Comparison of ENCODE assay signal across 10 mouse cellular contexts in the genomic region with DNA sequence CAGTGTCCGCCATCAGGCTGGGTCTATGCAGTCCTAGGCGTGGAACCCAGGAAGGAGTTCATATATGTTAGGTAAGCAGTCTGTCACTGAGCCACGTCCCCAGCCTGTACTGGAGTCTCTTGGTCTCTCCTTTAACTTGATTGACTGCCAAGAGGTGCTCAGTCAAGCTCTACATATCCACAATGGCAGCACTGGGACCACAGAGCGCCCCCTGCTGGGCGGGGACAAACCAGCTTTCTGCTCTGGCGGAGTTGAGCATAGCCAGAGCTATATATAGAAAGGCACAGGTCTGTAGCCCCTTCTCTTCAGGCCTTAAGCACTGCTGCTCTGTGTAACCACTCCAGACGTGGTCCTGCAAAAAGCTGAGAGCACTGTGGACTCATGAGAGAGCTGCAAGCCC. TPM values are rescaled to one million over a fixed set of nuclear protein-coding genes. Genes with fewer than 3 reads are reported as not detected.
DNase-seq lines count a peak whose midpoint lies in the region; ATAC-seq and TF ChIP-seq lines count a peak whose summit lies in the region.
"Had no signal": no experiment of that assay in that cellular context is flagged by ENCODE, and none has a peak within 500 bp of the region (broad histone marks: within the 10 kb centered on the region; RNA-seq: fewer than 3 reads in every experiment).

No protein-coding gene starts in this region.

- 49% methylated on average over 7 of the region's 7 CpGs for WGBS in forebrain, embryonic 10.5 days
- WGBS in forebrain, embryonic 14.5 days = 44% methylated on average over 7 of the region's 7 CpGs
- 53% methylated on average over 7 of the region's 7 CpGs for WGBS in neural tube, embryonic 15.5 days
- 50% methylated on average over 7 of the region's 7 CpGs for WGBS in embryonic facial prominence, embryonic 10.5 days
- 43% methylated on average over 7 of the region's 7 CpGs for WGBS in lung, embryonic 14.5 days

- peak; percentile 68 for TF ChIP-seq CTCF in lung, embryonic 14.5 days (IDR thresholded peaks at IDR 0.05; ENCODE audit: low read depth)

- peaks cover 25% of the 10 kb centered on the region for H3K27me3 ChIP-seq in forebrain, embryonic 10.5 days (ENCODE audit: poor library complexity, severe bottlenecking)
- H3K27me3 ChIP-seq in forebrain, embryonic 14.5 days (replicated peaks; ENCODE audit: control insufficient read depth, insufficient read depth, low read length) = no peaks in the 10 kb centered on the region
- no peaks in the 10 kb centered on the region for H3K27me3 ChIP-seq in neural tube, embryonic 15.5 days (replicated peaks)
- peaks cover 25% of the 10 kb centered on the region for H3K27me3 ChIP-seq in embryonic facial prominence, embryonic 10.5 days (replicated peaks; ENCODE audit: low read depth, poor library complexity, severe bottlenecking)
- H3K27me3 ChIP-seq in lung, embryonic 14.5 days (ENCODE audit: insufficient read depth, low read length) = 0 out of 2 replicates have a peak, but pooled peaks cover 2% of the 10 kb centered on the region
- H3K27me3 ChIP-seq: Patski had no signal

- H3K4me1 ChIP-seq in forebrain, embryonic 10.5 days = peaks cover 39% of the 10 kb centered on the region
- peaks cover 24% of the 10 kb centered on the region for H3K4me1 ChIP-seq in forebrain, embryonic 14.5 days (ENCODE audit: control insufficient read depth, insufficient read depth, low read length)
- peaks cover 26% of the 10 kb centered on the region for H3K4me1 ChIP-seq in neural tube, embryonic 15.5 days
- H3K4me1 ChIP-seq in embryonic facial prominence, embryonic 10.5 days = peaks cover 35% of the 10 kb centered on the region
- peaks cover 9% of the 10 kb centered on the region; the same call in 1 of the 2 replicates for H3K4me1 ChIP-seq in lung, embryonic 14.5 days (ENCODE audit: insufficient read depth)

- no peaks in the 10 kb centered on the region for H3K36me3 ChIP-seq in forebrain, embryonic 10.5 days (replicated peaks)
- H3K36me3 ChIP-seq in forebrain, embryonic 14.5 days (ENCODE audit: control insufficient read depth, insufficient read depth, low read length) = no peaks in the 10 kb centered on the region
- H3K36me3 ChIP-seq in neural tube, embryonic 15.5 days = no peaks in the 10 kb centered on the region
- no peaks in the 10 kb centered on the region for H3K36me3 ChIP-seq in embryonic facial prominence, embryonic 10.5 days (replicated peaks)
- no peaks in the 10 kb centered on the region for H3K36me3 ChIP-seq in lung, embryonic 14.5 days (ENCODE audit: insufficient read depth)
- H3K36me3 ChIP-seq: heart, embryonic 13.5 days had no signal

- no peak for ATAC-seq in forebrain, embryonic 14.5 days
- no peak for ATAC-seq in neural tube, embryonic 15.5 days (ENCODE audit: low FRiP score)
- no peak for ATAC-seq in lung, embryonic 14.5 days (ENCODE audit: insufficient read depth)
- ATAC-seq: Patski had no signal

- no peak overlapping the region for H3K4me3 ChIP-seq in forebrain, embryonic 10.5 days
- H3K4me3 ChIP-seq in forebrain, embryonic 14.5 days (ENCODE audit: low read depth, low read length) = no peak overlapping the region
- no peak overlapping the region for H3K4me3 ChIP-seq in neural tube, embryonic 15.5 days (replicated peaks)
- no peak overlapping the region for H3K4me3 ChIP-seq in embryonic facial prominence, embryonic 10.5 days
- H3K4me3 ChIP-seq in lung, embryonic 14.5 days (ENCODE audit: low read depth, low read length) = no peak overlapping the region
- H3K4me3 ChIP-seq: heart, embryonic 13.5 days had no signal

- H3K9me3 ChIP-seq in forebrain, embryonic 10.5 days = no peaks in the 10 kb centered on the region
- H3K9me3 ChIP-seq in forebrain, embryonic 14.5 days (replicated peaks; ENCODE audit: control insufficient read depth, low read length) = no peaks in the 10 kb centered on the region
- H3K9me3 ChIP-seq in neural tube, embryonic 15.5 days (replicated peaks) = no peaks in the 10 kb centered on the region
- H3K9me3 ChIP-seq in embryonic facial prominence, embryonic 10.5 days = no peaks in the 10 kb centered on the region
- no peaks in the 10 kb centered on the region for H3K9me3 ChIP-seq in lung, embryonic 14.5 days (ENCODE audit: low read depth, low read length)
- H3K9me3 ChIP-seq: heart, embryonic 13.5 days had no signal

- H3K9ac ChIP-seq in forebrain, embryonic 14.5 days (ENCODE audit: low read length) = no peak overlapping the region
- no peak overlapping the region for H3K9ac ChIP-seq in neural tube, embryonic 15.5 days (replicated peaks)
- no peak overlapping the region for H3K9ac ChIP-seq in lung, embryonic 14.5 days

- 0 out of 2 replicates have a peak overlapping the region, but pooled peaks have one; percentile 27 for H3K27ac ChIP-seq in forebrain, embryonic 10.5 days
- H3K27ac ChIP-seq in forebrain, embryonic 14.5 days (ENCODE audit: low read depth, low read length) = no peak overlapping the region
- H3K27ac ChIP-seq in neural tube, embryonic 15.5 days (replicated peaks) = no peak overlapping the region
- 0 out of 2 replicates have a peak overlapping the region, but pooled peaks have one; percentile 72 for H3K27ac ChIP-seq in embryonic facial prominence, embryonic 10.5 days (replicated peaks)
- no peak overlapping the region for H3K27ac ChIP-seq in lung, embryonic 14.5 days (ENCODE audit: low read depth)
- H3K27ac ChIP-seq: heart, embryonic 13.5 days had no signal

- peak; percentile 44 for DNase-seq in forebrain, embryonic 10.5 days (ENCODE audit: extremely low spot score, low spot score)
- no peak for DNase-seq in forebrain, embryonic 14.5 days (ENCODE audit: low spot score)
- DNase-seq in neural tube, embryonic 10.5 days (ENCODE audit: extremely low spot score, low spot score) = peak; percentile 58
- DNase-seq in embryonic facial prominence, embryonic 10.5 days (ENCODE audit: low spot score) = peak; percentile 64
- DNase-seq in lung, embryonic 14.5 days = peak; percentile 61
- DNase-seq in thymus, postnatal 14 days = peak; percentile 66
- no peak for DNase-seq in cerebellum, adult 9-11 months

- H3K4me2 ChIP-seq in forebrain, embryonic 14.5 days (ENCODE audit: low read length) = no peak overlapping the region
- no peak overlapping the region for H3K4me2 ChIP-seq in neural tube, embryonic 15.5 days
- no peak overlapping the region for H3K4me2 ChIP-seq in lung, embryonic 14.5 days

RNA-seq across cellular contexts. Expression of a gene that starts 25.7 kb away (rescaled TPM):
- polyA plus RNA-seq in forebrain, embryonic 10.5 days (2016; fragmentation: Nextera tagmentation; extraction: Ambion mirVana) = 0.07 and 0.32 TPM in 2 replicates
- polyA plus RNA-seq in forebrain, embryonic 14.5 days (2014; fragmentation: Nextera tagmentation; extraction: Ambion mirVana) = 1.7 and 2.5 TPM in 2 replicates
- polyA plus RNA-seq in neural tube, embryonic 15.5 days (2015; fragmentation: Nextera tagmentation; extraction: Ambion mirVana) = 5.7 TPM in 2 replicates
- polyA plus RNA-seq in embryonic facial prominence, embryonic 10.5 days (2016; fragmentation: Nextera tagmentation; extraction: Ambion mirVana) = 0.12 and 0.40 TPM in 2 replicates
- polyA plus RNA-seq in lung, embryonic 14.5 days (2014; fragmentation: Nextera tagmentation; extraction: Ambion mirVana) = 0.12 and 0.46 TPM in 2 replicates

Comparison
In these comparisons a context has a peak if more than half of its experiments do, and no peak if none do; other contexts are left out.
1. DNase-seq: peak in forebrain, embryonic 10.5 days (single experiment), neural tube, embryonic 10.5 days (single experiment), embryonic facial prominence, embryonic 10.5 days (single experiment), lung, embryonic 14.5 days (single experiment) and thymus, postnatal 14 days (single experiment); none in forebrain, embryonic 14.5 days (single experiment) and cerebellum, adult 9-11 months (single experiment).
2. H3K27ac ChIP-seq: peak in forebrain, embryonic 10.5 days (single experiment) and embryonic facial prominence, embryonic 10.5 days (single experiment); none in forebrain, embryonic 14.5 days (single experiment), neural tube, embryonic 15.5 days (single experiment) and lung, embryonic 14.5 days (single experiment).